Comparison of ENCODE assay signal across 12 mouse cellular contexts in genomic region chr13:118245546-118245945, GRCm38 (mm10).
"Had no signal": no experiment of that assay in that cellular context is flagged by ENCODE, and none has a peak within 500 bp of the region (broad histone marks: within the 10 kb centered on the region; RNA-seq: fewer than 3 reads in every experiment).

No protein-coding gene starts in this region.

- DNase-seq: lung, adult 18-20 months; lung, embryonic 14.5 days; lung, postnatal 10 days; lung, postnatal 4 days; midbrain, embryonic 14.5 days; right cerebral cortex, adult 18-20 months; right cerebral cortex, postnatal 25 days; right cerebral cortex, postnatal 4 days; spleen, adult 18-20 months; thymus, adult 18-20 months; thymus, postnatal 14 days; thymus, postnatal 36 days had no signal
